Comparison of ENCODE assay signal across 8 mouse cellular contexts in the genomic region with DNA sequence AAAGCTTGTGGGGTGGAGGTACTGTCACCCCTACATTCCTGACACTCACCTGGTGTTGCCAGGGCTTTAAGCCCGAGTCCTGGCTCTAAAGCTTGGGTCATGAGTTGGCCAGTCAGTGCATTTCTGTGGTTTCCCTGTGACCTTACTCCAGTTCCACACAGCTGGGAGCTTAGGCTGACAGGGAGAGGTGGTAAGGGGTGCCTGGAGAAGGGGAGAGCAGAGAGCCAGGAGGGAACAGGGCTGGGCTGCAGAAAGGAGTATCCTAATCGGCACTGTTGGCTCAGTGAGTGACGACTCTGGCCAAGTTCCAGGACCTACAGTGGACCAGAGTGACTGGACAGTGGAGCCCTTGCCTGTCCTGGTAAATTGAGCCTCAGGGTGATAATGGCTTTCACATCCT. TPM values are rescaled to one million over a fixed set of nuclear protein-coding genes. Genes with fewer than 3 reads are reported as not detected.
DNase-seq lines count a peak whose midpoint lies in the region; ATAC-seq and TF ChIP-seq lines count a peak whose summit lies in the region.

No protein-coding gene starts in this region.

- peaks cover 14% of the 10 kb centered on the region for H3K36me3 ChIP-seq in forebrain, postnatal 0 days (ENCODE audit: insufficient read depth)
- H3K36me3 ChIP-seq in hindbrain, embryonic 15.5 days = no peaks in the 10 kb centered on the region
- H3K36me3 ChIP-seq in liver, embryonic 13.5 days = peaks cover 13% of the 10 kb centered on the region; the same call in 1 of the 2 replicates
- H3K36me3 ChIP-seq in stomach, embryonic 14.5 days (ENCODE audit: control insufficient read depth, insufficient read depth, low read length) = peaks cover 3% of the 10 kb centered on the region; the same call in 1 of the 2 replicates

- H3K4me1 ChIP-seq in forebrain, postnatal 0 days (ENCODE audit: insufficient read depth) = peaks cover 12% of the 10 kb centered on the region; the same call in 1 of the 2 replicates
- peaks cover 22% of the 10 kb centered on the region for H3K4me1 ChIP-seq in hindbrain, embryonic 15.5 days (replicated peaks)
- peaks cover 54% of the 10 kb centered on the region for H3K4me1 ChIP-seq in liver, embryonic 13.5 days (replicated peaks)
- peaks cover 14% of the 10 kb centered on the region for H3K4me1 ChIP-seq in stomach, embryonic 14.5 days (ENCODE audit: control insufficient read depth, insufficient read depth, low read length)

- H3K4me2 ChIP-seq in forebrain, postnatal 0 days (ENCODE audit: low read depth) = peak overlapping the region; percentile 81; the same call in 1 of the 2 replicates
- H3K4me2 ChIP-seq in hindbrain, embryonic 15.5 days = peak overlapping the region; percentile 82
- peak overlapping the region; percentile 95 for H3K4me2 ChIP-seq in liver, embryonic 13.5 days
- H3K4me2 ChIP-seq in stomach, embryonic 14.5 days (replicated peaks; ENCODE audit: low read depth, low read length) = peak overlapping the region; percentile 78

- H3K9me3 ChIP-seq in forebrain, postnatal 0 days (ENCODE audit: low read length) = no peaks in the 10 kb centered on the region
- H3K9me3 ChIP-seq in hindbrain, embryonic 15.5 days = no peaks in the 10 kb centered on the region
- H3K9me3 ChIP-seq in liver, embryonic 13.5 days (replicated peaks) = no peaks in the 10 kb centered on the region
- no peaks in the 10 kb centered on the region for H3K9me3 ChIP-seq in stomach, embryonic 14.5 days (ENCODE audit: control insufficient read depth, low read depth, low read length)

- 22% methylated on average over 3 of the region's 3 CpGs for WGBS in forebrain, postnatal 0 days
- 31% methylated on average over 3 of the region's 3 CpGs for WGBS in hindbrain, embryonic 15.5 days
- WGBS in liver, embryonic 13.5 days (ENCODE audit: insufficient replicate concordance) = 18% methylated on average over 3 of the region's 3 CpGs
- 15% methylated on average over 3 of the region's 3 CpGs for WGBS in stomach, embryonic 14.5 days

- no peak overlapping the region for H3K9ac ChIP-seq in forebrain, postnatal 0 days
- no peak overlapping the region for H3K9ac ChIP-seq in hindbrain, embryonic 15.5 days
- no peak overlapping the region for H3K9ac ChIP-seq in liver, embryonic 13.5 days
- no peak overlapping the region; the same call in 1 of the 2 replicates for H3K9ac ChIP-seq in stomach, embryonic 14.5 days (replicated peaks; ENCODE audit: low read depth, low read length)

- no peak overlapping the region for H3K4me3 ChIP-seq in forebrain, postnatal 0 days (ENCODE audit: low read depth, low read length)
- no peak overlapping the region for H3K4me3 ChIP-seq in hindbrain, embryonic 15.5 days
- 0 out of 2 replicates have a peak overlapping the region, but pooled peaks have one; percentile 71 for H3K4me3 ChIP-seq in liver, embryonic 13.5 days (replicated peaks)
- H3K4me3 ChIP-seq in stomach, embryonic 14.5 days (ENCODE audit: low read depth, low read length) = peak overlapping the region; percentile 72

- no peaks in the 10 kb centered on the region for H3K27me3 ChIP-seq in forebrain, postnatal 0 days (ENCODE audit: insufficient read depth, low read length)
- no peaks in the 10 kb centered on the region for H3K27me3 ChIP-seq in hindbrain, embryonic 15.5 days
- peaks cover 17% of the 10 kb centered on the region for H3K27me3 ChIP-seq in liver, embryonic 13.5 days
- no peaks in the 10 kb centered on the region for H3K27me3 ChIP-seq in stomach, embryonic 14.5 days (ENCODE audit: control insufficient read depth, insufficient read depth, low read length)

- no peak for TF ChIP-seq CTCF in forebrain, postnatal 0 days (IDR thresholded peaks at IDR 0.05; ENCODE audit: low read depth)

- ATAC-seq in forebrain, postnatal 0 days = no peak
- ATAC-seq in hindbrain, embryonic 15.5 days (ENCODE audit: low FRiP score, low read depth) = no peak
- 0 out of 2 replicates have a peak, but pooled peaks have one; percentile 7 for ATAC-seq in liver, embryonic 13.5 days (ENCODE audit: low read depth)
- no peak for ATAC-seq in stomach, embryonic 14.5 days (ENCODE audit: insufficient number of reproducible peaks, insufficient read depth, low FRiP score, low read depth)

- 0 out of 2 replicates have a peak overlapping the region, but pooled peaks have one; percentile 29 for H3K27ac ChIP-seq in forebrain, postnatal 0 days (ENCODE audit: low read depth, low read length)
- H3K27ac ChIP-seq in hindbrain, embryonic 15.5 days (replicated peaks) = peak overlapping the region; percentile 54
- H3K27ac ChIP-seq in liver, embryonic 13.5 days = peak overlapping the region; percentile 80
- peak overlapping the region; percentile 94 for H3K27ac ChIP-seq in stomach, embryonic 14.5 days (ENCODE audit: low read length)

- peak; percentile 56 for DNase-seq in Muller cell, postnatal 12 days (ENCODE audit: inconsistent ontology term)
- peak; percentile 78 for DNase-seq in adrenal gland, postnatal 10 days
- no peak for DNase-seq in forebrain, postnatal 0 days
- no peak for DNase-seq in liver, embryonic 13.5 days
- no peak for DNase-seq in thymus, adult 18-20 months
- DNase-seq in frontal cortex, postnatal 14 days (ENCODE audit: low spot score in 2 of 2) = no peak

RNA-seq across cellular contexts. Expression of gene Tmem86a, which starts 1.9 kb away (rescaled TPM):
- total RNA-seq in adrenal gland, postnatal 10 days (2021) = 10 to 100 TPM; 27.0 to 32.5 TPM
- 9.5 and 12.0 TPM in 2 replicates for total RNA-seq in forebrain, postnatal 0 days (2014; rRNA removed)
- polyA plus RNA-seq in forebrain, postnatal 0 days (2015; fragmentation: Nextera tagmentation; extraction: Ambion mirVana) = 32.9 and 37.3 TPM in 2 replicates
- polyA plus RNA-seq in hindbrain, embryonic 15.5 days (2015; fragmentation: Nextera tagmentation; extraction: Ambion mirVana) = 25.8 and 25.9 TPM in 2 replicates
- polyA plus RNA-seq in liver, embryonic 13.5 days (2015; fragmentation: Nextera tagmentation; extraction: Ambion mirVana) = 23.8 and 23.9 TPM in 2 replicates
- polyA plus RNA-seq in stomach, embryonic 14.5 days (2014; fragmentation: Nextera tagmentation; extraction: Ambion mirVana) = 24.3 and 25.6 TPM in 2 replicates

RNA-seq across cellular contexts. Expression of gene Spty2d1, which starts 44.1 kb away (rescaled TPM):
- total RNA-seq in adrenal gland, postnatal 10 days (2021) = 10 to 100 TPM; 14.4 to 19.3 TPM
- total RNA-seq in forebrain, postnatal 0 days (2014; rRNA removed) = 9.5 and 10.9 TPM in 2 replicates
- 3.7 and 5.0 TPM in 2 replicates for polyA plus RNA-seq in forebrain, postnatal 0 days (2015; fragmentation: Nextera tagmentation; extraction: Ambion mirVana)
- 8.3 and 8.4 TPM in 2 replicates for polyA plus RNA-seq in hindbrain, embryonic 15.5 days (2015; fragmentation: Nextera tagmentation; extraction: Ambion mirVana)
- 10.6 and 13.1 TPM in 2 replicates for polyA plus RNA-seq in liver, embryonic 13.5 days (2015; fragmentation: Nextera tagmentation; extraction: Ambion mirVana)
- 18.0 and 19.2 TPM in 2 replicates for polyA plus RNA-seq in stomach, embryonic 14.5 days (2014; fragmentation: Nextera tagmentation; extraction: Ambion mirVana)

Comparison
In these comparisons a context has a peak if more than half of its experiments do, and no peak if none do; other contexts are left out.
1. DNase-seq: peak in Muller cell, postnatal 12 days (single experiment) and adrenal gland, postnatal 10 days (single experiment); none in forebrain, postnatal 0 days (single experiment), liver, embryonic 13.5 days (single experiment), thymus, adult 18-20 months (0 of 2) and frontal cortex, postnatal 14 days (0 of 2).
2. H3K27ac ChIP-seq: peak in every context shown above with its lines; median percentile 94 in stomach, embryonic 14.5 days; 80 in liver, embryonic 13.5 days; 54 in hindbrain, embryonic 15.5 days; 29 in forebrain, postnatal 0 days.
3. H3K4me3 ChIP-seq: peak in liver, embryonic 13.5 days (single experiment) and stomach, embryonic 14.5 days (single experiment); none in forebrain, postnatal 0 days (single experiment) and hindbrain, embryonic 15.5 days (single experiment).
4. Peak in every context shown above with its lines, with median percentiles within 50 percentile points of each other: H3K4me2 ChIP-seq.